Mouse (Mus musculus): Measurements from ENCODE around the gene Atp13a4. TPM values are rescaled to one million over a fixed set of nuclear protein-coding genes. Genes with fewer than 3 reads are reported as not detected.

The Atp13a4 gene
- not detected for total RNA-seq (2023)

DNA sequence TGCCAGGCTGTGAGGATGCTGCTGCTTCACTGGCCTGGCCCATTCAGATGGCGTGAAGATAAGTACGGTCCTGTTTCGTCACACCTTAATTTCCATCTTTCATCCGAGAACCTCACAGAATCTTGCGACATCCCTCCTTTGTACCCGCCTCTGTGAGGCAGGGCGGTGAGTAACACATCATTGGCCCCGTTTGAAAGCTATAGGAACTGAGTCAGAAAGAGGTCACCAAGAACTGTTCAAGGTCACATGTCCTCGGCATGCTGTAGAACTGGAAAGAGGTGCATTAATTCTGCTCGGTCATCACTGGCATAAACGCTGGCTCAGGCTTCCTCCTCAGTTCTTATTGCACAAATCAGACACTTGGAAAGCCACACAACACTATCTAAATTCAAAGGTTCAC, at the start of gene Atp13a4:
Gene Atp13a4, minus strand, starts transcription at position 36 of the 400 bp plus-strand sequence.

GRCm38 (mm10) chr16:29579167-29579786, 34.6 kb upstream of the Atp13a4 start, which contains the start of gene Opa1:
Gene Opa1, plus strand, starts transcription at chr16:29579334.

GRCm38 (mm10) chr16:29378458-29378857, 166.2 kb downstream of the Atp13a4 start, which contains the start of gene Atp13a5:
Gene Atp13a5, minus strand, starts transcription at chr16:29378732.

Other genes starting within 250 kb of the Atp13a4 start
- gene Atp13a5, start 166.1 kb downstream of the Atp13a4 start, total RNA-seq (2023) = not detected
- gene Opa1, start 34.5 kb upstream of the Atp13a4 start, total RNA-seq (2023) = 10 to 100 TPM; 49.3 to 49.7 TPM

Measured in T-cell, adult 66 days (primary cell).